Mouse (Mus musculus) hindbrain, embryonic 12.5 days (tissue): ENCODE results near the gene Pgap1. TPM values are rescaled to one million over a fixed set of nuclear protein-coding genes. Genes with fewer than 3 reads are reported as not detected.

ENCODE experiments used
- ATAC-seq: fragments of 200-750 bp; cut with Nextera tagmentation; 2 replicates; pipeline ENCODE4 v1.8.0; 2017; ENCODE audit warnings: moderate TSS enrichment; ENCODE audit not compliant: low FRiP score
- H3K27ac ChIP-seq: fragments of 300-500 bp; sonication (generic); 2 replicates; pipeline ENCODE4 v1.5.1; 2016; ENCODE audit warnings: mild to moderate bottlenecking
- H3K27me3 ChIP-seq: fragments of 300-500 bp; sonication (generic); 2 replicates; pipeline ENCODE4 v1.6.1; 2016; ENCODE audit warnings: mild to moderate bottlenecking
- H3K36me3 ChIP-seq: fragments of 300-500 bp; sonication (generic); 2 replicates; pipeline ENCODE4 v1.6.1; 2016; ENCODE audit warnings: mild to moderate bottlenecking
- H3K4me1 ChIP-seq: fragments of 300-500 bp; sonication (generic); 2 replicates; pipeline ENCODE4 v1.6.1; 2016
- H3K4me2 ChIP-seq: fragments of 300-500 bp; sonication (generic); replicated peaks from 2 replicates; pipeline ENCODE4 v1.6.1; 2016; ENCODE audit warnings: mild to moderate bottlenecking
- H3K4me3 ChIP-seq: fragments of 300-500 bp; sonication (generic); 2 replicates; pipeline ENCODE4 v1.5.1; 2016; ENCODE audit warnings: mild to moderate bottlenecking
- H3K9ac ChIP-seq: fragments of 300-500 bp; sonication (generic); 2 replicates; pipeline ENCODE4 v1.6.1; 2016; ENCODE audit warnings: mild to moderate bottlenecking, moderate library complexity
- H3K9me3 ChIP-seq: fragments of 300-500 bp; sonication (generic); replicated peaks from 2 replicates; pipeline ENCODE4 v1.6.1; 2016; ENCODE audit warnings: mild to moderate bottlenecking
- WGBS: fragments of 180-500 bp; shearing (Covaris S2); methylation state at CpG from one replicate; pipeline ENCODE4 v1.1.7; 2016; 5-methylcytosine and 5-hydroxymethylcytosine counted together
- polyA plus RNA-seq: library from polyadenylated mRNA; unstranded; fragments of >200 nt; fragmentation: Nextera tagmentation; extraction: Ambion mirVana; gene quantifications from 2 replicates; pipeline ENCODE4 v1.2.1, GENCODE M21; 2016

Pgap1 gene
- polyA plus RNA-seq, 1 experiment from 2014 or later = 17.9 TPM

DNA sequence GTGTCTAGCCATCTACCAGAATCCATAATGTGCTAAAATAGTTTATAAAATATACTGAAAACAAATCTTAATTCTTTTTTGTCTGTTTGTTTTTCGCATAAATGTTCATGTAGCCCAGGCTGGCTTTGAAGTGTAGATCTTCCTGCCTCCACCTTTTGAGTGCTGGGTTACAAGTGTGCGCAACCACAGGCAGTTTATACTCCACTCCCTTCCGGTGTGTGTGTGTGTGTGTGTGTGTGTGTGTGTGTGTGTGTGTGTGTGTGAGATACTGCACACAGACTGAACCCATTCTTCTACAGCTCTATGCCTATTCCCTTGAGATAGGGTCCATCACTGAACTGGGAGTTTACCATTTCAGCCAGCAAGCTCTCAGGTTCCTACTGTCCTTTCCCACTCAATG is 64.0 kb downstream of the Pgap1 start:
- no peak overlapping the region for H3K4me3 ChIP-seq
- H3K4me2 ChIP-seq = no peak overlapping the region
- H3K27ac ChIP-seq = no peak overlapping the region
- peaks cover 23% of the 10 kb centered on the region for H3K36me3 ChIP-seq
- H3K4me1 ChIP-seq = no peaks in the 10 kb centered on the region
- no peaks in the 10 kb centered on the region for H3K9me3 ChIP-seq
- no peak for ATAC-seq
- 93% methylated on average over 3 of the region's 3 CpGs for WGBS
- no peak overlapping the region for H3K9ac ChIP-seq
- no peaks in the 10 kb centered on the region for H3K27me3 ChIP-seq

DNA sequence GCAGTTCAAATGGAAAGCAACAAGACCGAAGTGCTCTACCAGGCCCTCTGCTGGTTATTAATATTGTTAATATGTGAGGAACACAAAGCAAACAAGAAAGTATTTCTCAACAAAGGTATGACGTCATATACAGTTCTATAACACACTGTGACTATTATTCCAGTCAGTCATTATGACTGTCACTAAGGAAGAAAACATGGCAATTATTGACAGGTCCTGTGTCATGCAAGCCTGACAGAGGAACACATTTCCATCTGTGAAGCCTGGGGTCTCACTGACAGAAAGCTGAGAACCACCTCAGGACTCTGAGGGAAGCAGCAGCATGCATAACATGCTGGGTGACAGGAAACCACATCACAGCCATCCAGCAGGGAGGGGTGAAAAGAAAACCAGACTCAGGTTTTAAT is 65.0 kb downstream of the Pgap1 start:
- WGBS = 77% methylated on average over 2 of the region's 2 CpGs
- H3K27ac ChIP-seq = no peak overlapping the region
- no peak for ATAC-seq
- H3K4me2 ChIP-seq = no peak overlapping the region
- H3K27me3 ChIP-seq = no peaks in the 10 kb centered on the region
- H3K4me1 ChIP-seq = no peaks in the 10 kb centered on the region
- H3K9me3 ChIP-seq = no peaks in the 10 kb centered on the region
- H3K36me3 ChIP-seq = peaks cover 32% of the 10 kb centered on the region
- H3K4me3 ChIP-seq = no peak overlapping the region
- no peak overlapping the region for H3K9ac ChIP-seq

DNA sequence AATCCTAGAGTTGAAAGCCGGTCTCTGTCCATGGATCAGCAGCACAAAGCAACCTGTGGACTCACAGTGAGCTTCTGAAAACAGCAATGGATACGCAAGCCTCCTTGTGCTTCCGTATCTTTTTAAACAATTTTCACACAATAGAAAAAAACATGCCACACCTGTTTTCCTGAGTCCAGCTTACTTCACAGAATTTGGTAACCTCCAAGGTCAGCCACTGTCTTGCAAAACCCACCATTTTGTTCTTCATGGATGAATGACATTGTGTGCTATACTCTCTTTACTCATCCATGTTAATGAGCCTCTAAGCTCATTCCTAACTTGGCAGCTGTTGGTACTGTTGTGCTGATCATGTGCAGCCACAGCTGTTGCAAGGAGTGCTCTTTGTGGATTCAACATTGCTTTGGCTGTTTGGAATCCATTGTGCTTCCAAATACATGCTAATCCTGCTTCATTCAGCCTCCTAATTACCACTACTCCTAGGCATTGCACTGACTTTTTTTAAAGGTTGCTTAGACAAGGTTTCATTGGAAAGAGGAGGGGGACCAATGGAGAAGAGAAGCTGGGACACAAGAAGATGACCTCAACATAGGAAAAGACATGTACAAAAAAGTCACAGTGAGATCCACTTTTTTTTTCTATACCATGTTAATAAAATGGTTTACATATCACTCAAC is 72.6 kb downstream of the Pgap1 start:
- Histone ChIP-seq H3K9me3 (no peaks in the 10 kb centered on the region), H3K4me2 (no peak overlapping the region), H3K9ac (no peak overlapping the region), H3K36me3 (peaks cover 30% of the 10 kb centered on the region), H3K27me3 (no peaks in the 10 kb centered on the region), H3K4me1 (no peaks in the 10 kb centered on the region), H3K4me3 (no peak overlapping the region), H3K27ac (no peak overlapping the region)
- no peak for ATAC-seq
- 88% methylated on average over 3 of the region's 3 CpGs for WGBS

DNA sequence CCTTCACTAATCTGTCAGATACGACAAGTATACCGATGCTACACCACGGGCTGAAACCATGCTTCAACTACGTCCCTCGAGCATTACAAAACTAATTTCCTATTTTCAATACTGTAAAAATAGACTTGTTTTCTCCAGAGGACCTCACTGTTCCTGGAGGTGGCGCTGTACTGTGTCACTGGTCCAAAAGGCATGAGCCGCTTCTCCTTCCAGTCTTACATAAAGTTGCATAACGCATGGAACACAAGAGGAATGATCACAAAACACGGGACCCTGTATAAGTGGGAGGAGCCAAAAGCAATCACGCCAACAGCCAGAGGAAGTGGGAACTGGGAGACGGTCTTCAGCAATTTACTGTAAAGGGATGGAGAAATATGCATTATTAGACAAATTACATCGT is 77.0 kb downstream of the Pgap1 start:
- Histone ChIP-seq H3K9me3 (no peaks in the 10 kb centered on the region), H3K27ac (no peak overlapping the region), H3K36me3 (peaks cover 17% of the 10 kb centered on the region; the same call in 1 of the 2 replicates), H3K27me3 (no peaks in the 10 kb centered on the region), H3K4me2 (no peak overlapping the region), H3K9ac (no peak overlapping the region), H3K4me3 (no peak overlapping the region), H3K4me1 (no peaks in the 10 kb centered on the region)
- ATAC-seq = no peak
- 95% methylated on average over 12 of the region's 12 CpGs for WGBS

DNA sequence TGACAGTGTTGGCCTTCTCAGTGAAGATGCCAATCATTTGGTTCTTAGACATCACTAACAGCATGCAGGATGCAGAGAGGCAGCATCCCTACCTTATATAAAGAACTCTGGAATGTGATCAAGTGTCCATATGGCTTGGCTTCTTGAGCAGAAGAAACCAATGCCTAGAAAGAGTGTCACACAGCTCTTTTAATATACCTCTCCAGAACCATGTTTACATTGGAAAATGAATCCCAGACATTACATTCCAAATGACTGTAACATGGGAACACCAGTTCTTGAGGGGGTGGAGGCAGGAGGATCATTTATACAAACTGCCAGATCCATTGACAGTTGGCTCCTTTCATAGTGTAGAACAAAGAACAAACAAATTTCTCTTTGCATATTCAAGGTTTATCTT is 88.8 kb downstream of the Pgap1 start:
- ATAC-seq = no peak
- no peaks in the 10 kb centered on the region for H3K36me3 ChIP-seq
- H3K4me2 ChIP-seq = no peak overlapping the region
- no peak overlapping the region for H3K27ac ChIP-seq
- H3K4me1 ChIP-seq = no peaks in the 10 kb centered on the region
- no peak overlapping the region for H3K9ac ChIP-seq
- no peaks in the 10 kb centered on the region for H3K9me3 ChIP-seq
- no peak overlapping the region for H3K4me3 ChIP-seq
- H3K27me3 ChIP-seq = no peaks in the 10 kb centered on the region

DNA sequence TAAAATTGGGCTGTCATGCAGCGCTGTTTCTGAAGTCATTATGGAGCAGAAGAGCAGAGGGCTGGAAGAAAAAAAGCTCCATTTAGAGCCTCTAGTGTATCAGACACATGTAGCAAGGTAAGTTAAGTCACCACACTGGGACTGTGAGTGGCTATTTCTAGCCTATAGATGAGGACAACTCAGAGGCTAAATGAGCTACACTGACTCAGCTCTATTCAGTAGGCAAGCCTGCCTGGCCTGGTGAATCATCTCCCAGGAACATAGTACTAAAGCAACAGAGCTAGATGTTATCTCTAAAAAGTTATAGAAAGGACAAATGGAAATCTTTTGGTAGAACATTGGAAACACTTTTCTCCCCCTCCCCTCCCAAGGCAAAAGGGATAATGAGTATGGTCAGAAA is 90.1 kb downstream of the Pgap1 start:
- no peaks in the 10 kb centered on the region for H3K9me3 ChIP-seq
- no peak overlapping the region for H3K4me2 ChIP-seq
- H3K9ac ChIP-seq = no peak overlapping the region
- H3K36me3 ChIP-seq = no peaks in the 10 kb centered on the region
- WGBS = 94% methylated on average over 1 of the region's 1 CpGs
- no peak for ATAC-seq
- no peak overlapping the region for H3K4me3 ChIP-seq
- no peaks in the 10 kb centered on the region for H3K27me3 ChIP-seq
- no peak overlapping the region for H3K27ac ChIP-seq
- H3K4me1 ChIP-seq = no peaks in the 10 kb centered on the region

DNA sequence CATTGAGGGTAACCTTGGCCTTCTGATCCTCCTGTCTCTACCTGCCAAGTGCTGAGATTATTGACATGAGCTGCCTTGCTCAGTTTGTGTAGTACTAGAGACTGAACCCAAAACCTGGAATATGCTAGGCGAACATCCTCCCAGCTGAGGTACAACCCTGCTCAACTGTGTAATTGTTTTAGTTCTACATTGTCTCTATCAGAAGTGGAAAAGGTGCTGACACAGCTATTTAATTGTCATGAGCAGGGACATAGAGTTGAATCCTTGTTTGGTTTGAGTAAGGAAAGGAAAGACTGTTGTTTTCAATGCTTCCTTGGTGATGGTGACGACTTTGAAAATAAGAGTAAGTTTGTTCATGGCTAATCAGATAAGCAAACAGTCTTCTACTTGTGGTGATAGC is 105.4 kb downstream of the Pgap1 start:
- WGBS = 86% methylated on average over 2 of the region's 2 CpGs
- no peaks in the 10 kb centered on the region for H3K4me1 ChIP-seq

DNA sequence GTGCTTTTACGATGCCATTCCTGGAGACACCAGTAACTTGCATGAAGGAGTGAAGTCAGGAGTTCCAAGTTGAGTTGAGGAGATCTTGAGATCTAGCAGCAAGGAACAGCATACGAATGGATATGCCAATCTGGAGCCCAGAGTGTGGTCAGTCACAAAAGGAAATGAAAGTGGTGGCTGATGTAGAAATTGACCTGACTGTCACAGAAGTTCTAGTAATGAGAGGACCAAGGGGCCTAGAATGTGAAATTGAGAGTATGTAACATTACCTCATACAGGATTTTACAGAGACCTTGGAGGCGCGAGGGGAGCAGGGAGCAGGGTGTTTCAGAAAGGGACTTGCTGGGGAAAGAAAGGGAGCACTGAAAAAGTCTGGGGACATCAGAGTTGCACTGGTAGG is 108.7 kb downstream of the Pgap1 start:
- no peaks in the 10 kb centered on the region for H3K4me1 ChIP-seq
- WGBS = 80% methylated on average over 4 of the region's 4 CpGs
- H3K36me3 ChIP-seq = no peaks in the 10 kb centered on the region
- H3K4me2 ChIP-seq = no peak overlapping the region
- 0 out of 2 replicates have a peak, but pooled peaks cover 3% of the 10 kb centered on the region for H3K27me3 ChIP-seq
- no peak overlapping the region for H3K27ac ChIP-seq
- H3K4me3 ChIP-seq = no peak overlapping the region
- no peak overlapping the region for H3K9ac ChIP-seq
- no peaks in the 10 kb centered on the region for H3K9me3 ChIP-seq
- no peak for ATAC-seq

More for the DNA sequence above, 105.4 kb downstream of the Pgap1 start:
- ATAC-seq = no peak
- no peaks in the 10 kb centered on the region for H3K9me3 ChIP-seq
- H3K36me3 ChIP-seq = no peaks in the 10 kb centered on the region
- H3K4me2 ChIP-seq = no peak overlapping the region
- no peak overlapping the region for H3K27ac ChIP-seq
- H3K9ac ChIP-seq = no peak overlapping the region
- no peak overlapping the region for H3K4me3 ChIP-seq
- H3K27me3 ChIP-seq = no peaks in the 10 kb centered on the region

DNA sequence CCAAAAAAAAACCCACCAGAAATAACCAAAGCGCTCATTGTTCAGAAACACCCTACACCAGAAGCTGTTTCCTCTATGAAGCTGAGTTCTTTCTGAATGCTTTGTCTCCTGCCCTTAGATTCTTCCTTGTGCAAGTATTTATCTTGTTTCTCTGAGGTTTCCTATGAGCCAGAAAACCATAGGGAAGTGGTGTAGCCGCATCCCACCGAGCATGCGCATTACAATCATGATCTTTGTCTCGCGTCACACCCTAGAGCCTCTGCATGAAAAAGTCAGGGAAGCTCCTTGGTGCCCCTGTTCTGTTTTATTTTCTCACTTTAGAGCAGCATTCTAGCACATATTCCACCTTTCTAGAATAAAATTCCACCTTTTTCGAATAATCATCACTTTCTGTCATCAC is 113.8 kb downstream of the Pgap1 start:
- H3K4me1 ChIP-seq = no peaks in the 10 kb centered on the region
- no peak overlapping the region for H3K4me2 ChIP-seq
- no peak overlapping the region for H3K27ac ChIP-seq
- no peak for ATAC-seq
- H3K27me3 ChIP-seq = 0 out of 2 replicates have a peak, but pooled peaks cover 3% of the 10 kb centered on the region
- H3K9me3 ChIP-seq = no peaks in the 10 kb centered on the region
- no peak overlapping the region for H3K9ac ChIP-seq
- no peak overlapping the region for H3K4me3 ChIP-seq
- 57% methylated on average over 7 of the region's 7 CpGs for WGBS
- no peaks in the 10 kb centered on the region for H3K36me3 ChIP-seq

DNA sequence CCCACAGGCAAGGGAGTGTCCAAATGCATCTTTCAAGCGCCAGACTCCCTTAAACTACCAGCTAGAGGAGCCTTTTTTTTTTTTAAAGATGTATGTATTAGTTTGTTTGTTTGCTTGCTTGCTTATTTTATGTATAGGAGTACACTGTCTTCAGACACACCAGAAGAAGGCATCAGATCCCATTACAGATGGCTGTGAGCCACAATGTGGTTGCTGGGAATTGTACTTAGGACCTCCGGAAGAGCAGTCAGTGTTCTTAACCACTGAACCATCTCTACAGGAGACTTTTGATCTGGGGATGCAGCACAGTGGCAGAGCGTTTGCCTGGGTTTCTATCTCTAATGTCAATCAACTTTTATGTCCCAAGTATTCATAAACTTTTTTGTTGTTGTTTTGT is 118.4 kb downstream of the Pgap1 start:
- Histone ChIP-seq H3K4me1 (peaks cover 11% of the 10 kb centered on the region), H3K27me3 (no peaks in the 10 kb centered on the region), H3K27ac (no peak overlapping the region), H3K9me3 (no peaks in the 10 kb centered on the region), H3K9ac (peak overlapping the region; percentile 85), H3K36me3 (peaks cover 2% of the 10 kb centered on the region; the same call in 1 of the 2 replicates), H3K4me2 (peak overlapping the region; percentile 78), H3K4me3 (peak overlapping the region; percentile 70)
- WGBS = 46% methylated on average over 3 of the region's 3 CpGs
- ATAC-seq = no peak; the same call in 1 of the 2 replicates

DNA sequence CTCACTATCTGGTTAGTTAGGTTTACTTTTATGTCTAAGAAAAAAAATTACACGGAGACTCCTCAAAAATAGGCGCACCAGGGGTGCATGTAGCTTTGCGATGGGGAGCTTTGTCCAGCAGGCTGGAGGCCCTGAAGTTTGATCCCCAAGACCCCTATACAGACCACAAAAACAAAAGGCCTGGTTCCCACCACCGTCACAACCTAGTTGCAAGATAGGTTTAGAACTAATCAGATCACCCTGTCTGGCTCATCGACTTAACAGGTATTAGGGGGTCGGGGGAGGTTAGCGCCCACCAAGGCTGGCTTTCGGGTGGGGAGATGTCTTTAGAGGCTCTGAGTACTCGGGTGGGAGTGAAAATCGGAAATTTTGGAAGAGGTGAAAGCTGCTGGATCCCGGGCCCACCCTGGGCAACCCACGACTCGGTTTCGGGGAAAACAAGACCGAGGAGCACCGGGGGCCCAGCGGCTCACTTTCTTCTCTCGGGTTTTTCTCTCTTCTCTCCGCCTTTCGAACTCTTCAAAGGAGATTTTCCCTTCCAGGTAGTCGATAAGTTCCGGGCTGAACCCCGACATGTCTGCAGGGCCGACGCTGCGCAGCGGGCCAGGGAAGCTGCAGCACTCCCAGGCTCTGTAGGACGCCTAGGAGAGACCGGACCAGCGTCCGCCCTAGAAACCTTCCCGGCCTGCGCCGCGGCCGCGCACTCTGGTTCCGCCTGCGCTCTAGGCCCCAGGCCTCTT is 119.0 kb downstream of the Pgap1 start, which contains the start of gene Gtf3c3:
Gtf3c3 (minus strand) TSS at position 632 of the 740 bp plus-strand sequence.
- Histone ChIP-seq H3K27me3 (no peaks in the 10 kb centered on the region), H3K27ac (0 out of 2 replicates have a peak within 1 kb of the TSS, but pooled peaks have one; percentile 5), H3K4me1 (peaks cover 11% of the 10 kb centered on the region), H3K36me3 (peaks cover 3% of the 10 kb centered on the region), H3K4me3 (peak within 1 kb of the TSS; percentile 70), H3K9ac (peak within 1 kb of the TSS; percentile 85), H3K9me3 (no peaks in the 10 kb centered on the region), H3K4me2 (peak within 1 kb of the TSS; percentile 78)
- 3% methylated on average over 39 of the region's 39 CpGs for WGBS
- peak; percentile 98 for ATAC-seq
